Mouse (Mus musculus): Measurements from ENCODE around the gene BC035947. TPM values are rescaled to one million over a fixed set of nuclear protein-coding genes. Genes with fewer than 3 reads are reported as not detected.

Gene BC035947
- polyA plus RNA-seq, 1 experiment from 2014 or later = not detected

GRCm38 (mm10) chr1:78452544-78452943 lies 59.4 kb downstream of the BC035947 start:
- DNase-seq (ENCODE audit: low read depth, low spot score) (no peak), ATAC-seq (no peak)
- TF ChIP-seq CTCF (IDR thresholded peaks at IDR 0.05) = no peak
- POLR2A ChIA-PET = no interaction called here
- CTCF ChIA-PET = interaction anchor here (1.5 kb wide), 1 partner anchor 11 kb away, joined by 4 read pairs; no protein-coding TSS in a partner anchor
- H3K27me3 ChIP-seq = no peaks in the 10 kb centered on the region
- in situ Hi-C loops (cut with MboI; ENCODE audit: low pct_unique_long_range_greater_than_20kb) = loop anchor here (5.0 kb wide), 2 partner anchors 240 to 470 kb away; no protein-coding TSS in a partner anchor

- ChIA-PET CTCF (interaction anchor here (1.5 kb wide), 1 partner anchor 10 kb away, joined by 4 read pairs; no protein-coding TSS in a partner anchor), POLR2A (no interaction called here)
- H3K27me3 ChIP-seq = no peaks in the 10 kb centered on the region
- TF ChIP-seq CTCF (IDR thresholded peaks at IDR 0.05) = no peak
- in situ Hi-C loops (cut with MboI; ENCODE audit: low pct_unique_long_range_greater_than_20kb) = loop anchor here (5.0 kb wide), 2 partner anchors 239 to 469 kb away; no protein-coding TSS in a partner anchor
- ATAC-seq (no peak), DNase-seq (ENCODE audit: low read depth, low spot score) (no peak)
Observed at GRCm38 (mm10) chr1:78451070-78451854, 60.7 kb downstream of the BC035947 start.

- CTCF ChIA-PET = interaction anchor here (1.3 kb wide), 2 partner anchors 68 to 232 kb away, joined by 3 read pairs; no protein-coding TSS in a partner anchor
- POLR2A ChIA-PET = interaction anchor here (1.0 kb wide), 1 partner anchor 23 kb away, joined by 3 read pairs; no protein-coding TSS in a partner anchor
- no peak for TF ChIP-seq CTCF (IDR thresholded peaks at IDR 0.05)
- DNase-seq (ENCODE audit: low read depth, low spot score) (no peak), ATAC-seq (peak; percentile 44)
- in situ Hi-C loops (cut with MboI; ENCODE audit: low pct_unique_long_range_greater_than_20kb) = no loop called here
- no peaks in the 10 kb centered on the region for H3K27me3 ChIP-seq
Observed at GRCm38 (mm10) chr1:78448091-78448490, 63.9 kb downstream of the BC035947 start.

Other genes with a start within 250 kb of the BC035947 start
- 0.09 TPM for gene Sgpp2, start 201.8 kb downstream of the BC035947 start, polyA plus RNA-seq (2021)
- 63.6 TPM for gene Farsb, start 23.3 kb downstream of the BC035947 start, polyA plus RNA-seq (2021)
- not detected for gene Mogat1, start 1.2 kb downstream of the BC035947 start, polyA plus RNA-seq (2021)
- 39.9 TPM for gene Acsl3, start 145.7 kb upstream of the BC035947 start, polyA plus RNA-seq (2021)
- gene Utp14b, start 145.9 kb upstream of the BC035947 start, polyA plus RNA-seq (2021) = 1.5 TPM

Measured in Patski (cell line).